Mouse (Mus musculus) lung, embryonic 14.5 days (tissue): Measurements from ENCODE around the gene Ankrd66. TPM values are rescaled to one million over a fixed set of nuclear protein-coding genes. Genes with fewer than 3 reads are reported as not detected.
"Not testable (repeated sequence)": the region's sequence is repeated elsewhere in the genome, so short reads cannot be mapped to it uniquely, and the experiment has no call there.

Source experiments
- ATAC-seq: fragments of 200-750 bp; cut with Nextera tagmentation; 2 replicates; pipeline ENCODE4 v1.8.0; 2017; ENCODE audit warnings: mild to moderate bottlenecking, moderate TSS enrichment, moderate library complexity; ENCODE audit not compliant: insufficient read depth
- DNase-seq: peaks from one replicate; pipeline ENCODE4 v3.0.0-alpha.2; 2015
- H3K27ac ChIP-seq: fragments of 300-500 bp; sonication (generic); 2 replicates; pipeline ENCODE4 v1.5.1; 2014; ENCODE audit warnings: low read depth, mild to moderate bottlenecking, moderate library complexity
- H3K27me3 ChIP-seq: fragments of 300-500 bp; sonication (generic); 2 replicates; pipeline ENCODE4 v1.6.1; 2014; ENCODE audit warnings: low read length, control low read depth; ENCODE audit not compliant: insufficient read depth
- H3K36me3 ChIP-seq: fragments of 300-500 bp; sonication (generic); 2 replicates; pipeline ENCODE4 v1.6.1; 2014; ENCODE audit warnings: control low read depth; ENCODE audit not compliant: insufficient read depth
- H3K4me1 ChIP-seq: fragments of 300-500 bp; sonication (generic); 2 replicates; pipeline ENCODE4 v1.6.1; 2014; ENCODE audit warnings: antibody characterized with exemption, control low read depth; ENCODE audit not compliant: insufficient read depth
- H3K4me2 ChIP-seq: fragments of 300-500 bp; sonication (generic); 2 replicates; pipeline ENCODE4 v1.6.1; 2014; ENCODE audit warnings: mild to moderate bottlenecking
- H3K4me3 ChIP-seq: fragments of 300-500 bp; sonication (generic); 2 replicates; pipeline ENCODE4 v1.5.1; 2014; ENCODE audit warnings: low read depth, low read length
- H3K9ac ChIP-seq: fragments of 300-500 bp; sonication (generic); 2 replicates; pipeline ENCODE4 v1.6.1; 2014
- H3K9me3 ChIP-seq: fragments of 300-500 bp; sonication (generic); 2 replicates; pipeline ENCODE4 v1.6.1; 2016; ENCODE audit warnings: low read depth, low read length, control low read depth
- CTCF ChIP-seq: IDR thresholded peaks from 2 replicates; pipeline ENCODE4 v1.5.1; 2016; ENCODE audit warnings: antibody characterized with exemption, low read depth
- WGBS: fragments of 180-500 bp; shearing (Covaris S2); extraction: QIAGEN DNeasy Blood & Tissue Kit; methylation state at CpG from one replicate; pipeline ENCODE4 v1.1.7; 2014; 5-methylcytosine and 5-hydroxymethylcytosine counted together
- polyA plus RNA-seq: library from polyadenylated mRNA; unstranded; fragments of >200 nt; fragmentation: Nextera tagmentation; extraction: Ambion mirVana; gene quantifications from 2 replicates; pipeline ENCODE4 v1.2.1, GENCODE M21; 2014

Gene Ankrd66
- polyA plus RNA-seq, 1 experiment from 2014 or later, result 0.28 TPM

DNA sequence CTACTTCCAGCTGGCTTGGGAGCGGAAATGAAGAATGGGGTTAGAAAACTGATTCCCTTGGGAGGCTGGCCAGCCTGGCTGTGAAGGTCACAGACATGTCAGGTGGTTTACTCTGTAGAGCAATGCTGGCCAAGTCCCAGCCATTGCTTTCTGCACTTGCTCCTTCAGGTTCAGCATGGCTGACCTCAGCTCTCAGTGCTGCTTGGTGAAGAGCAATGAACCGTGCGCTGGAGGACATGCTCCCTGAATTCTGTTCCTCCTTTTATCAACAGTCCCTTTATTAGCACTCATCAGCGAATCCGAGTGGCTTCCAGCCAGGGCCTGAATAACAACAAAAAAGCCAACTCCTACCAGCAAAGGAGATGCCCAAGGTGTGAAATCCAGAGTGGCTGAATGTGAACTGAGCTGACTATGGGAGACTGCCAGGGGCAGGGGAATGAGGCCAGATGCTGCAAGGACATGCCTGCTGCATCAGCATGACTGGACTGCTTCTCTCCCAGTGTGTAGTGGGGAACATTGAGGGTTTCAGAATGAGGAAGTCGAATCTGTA, 14.2 kb upstream of the Ankrd66 start:
- Histone ChIP-seq H3K27me3 (no peaks in the 10 kb centered on the region), H3K4me1 (no peaks in the 10 kb centered on the region), H3K9ac (no peak overlapping the region), H3K4me2 (no peak overlapping the region), H3K36me3 (no peaks in the 10 kb centered on the region), H3K9me3 (no peaks in the 10 kb centered on the region), H3K4me3 (no peak overlapping the region), H3K27ac (no peak overlapping the region)
- DNase-seq (peak; percentile 42), ATAC-seq (peak; percentile 63)
- 58% methylated on average over 6 of the region's 6 CpGs for WGBS
- TF ChIP-seq CTCF, result no peak

GRCm38 (mm10) chr17:43557104-43557503, 13.7 kb upstream of the Ankrd66 start:
- no peaks in the 10 kb centered on the region for H3K9me3 ChIP-seq
- H3K27me3 ChIP-seq, result no peaks in the 10 kb centered on the region
- no peaks in the 10 kb centered on the region for H3K4me1 ChIP-seq
- H3K4me2 ChIP-seq, result no peak overlapping the region
- H3K36me3 ChIP-seq, result no peaks in the 10 kb centered on the region
- no peak for ATAC-seq
- TF ChIP-seq CTCF, result no peak
- H3K9ac ChIP-seq, result no peak overlapping the region
- no peak overlapping the region for H3K4me3 ChIP-seq
- no peak overlapping the region for H3K27ac ChIP-seq
- 79% methylated on average over 4 of the region's 4 CpGs for WGBS
- DNase-seq, result no peak

DNA sequence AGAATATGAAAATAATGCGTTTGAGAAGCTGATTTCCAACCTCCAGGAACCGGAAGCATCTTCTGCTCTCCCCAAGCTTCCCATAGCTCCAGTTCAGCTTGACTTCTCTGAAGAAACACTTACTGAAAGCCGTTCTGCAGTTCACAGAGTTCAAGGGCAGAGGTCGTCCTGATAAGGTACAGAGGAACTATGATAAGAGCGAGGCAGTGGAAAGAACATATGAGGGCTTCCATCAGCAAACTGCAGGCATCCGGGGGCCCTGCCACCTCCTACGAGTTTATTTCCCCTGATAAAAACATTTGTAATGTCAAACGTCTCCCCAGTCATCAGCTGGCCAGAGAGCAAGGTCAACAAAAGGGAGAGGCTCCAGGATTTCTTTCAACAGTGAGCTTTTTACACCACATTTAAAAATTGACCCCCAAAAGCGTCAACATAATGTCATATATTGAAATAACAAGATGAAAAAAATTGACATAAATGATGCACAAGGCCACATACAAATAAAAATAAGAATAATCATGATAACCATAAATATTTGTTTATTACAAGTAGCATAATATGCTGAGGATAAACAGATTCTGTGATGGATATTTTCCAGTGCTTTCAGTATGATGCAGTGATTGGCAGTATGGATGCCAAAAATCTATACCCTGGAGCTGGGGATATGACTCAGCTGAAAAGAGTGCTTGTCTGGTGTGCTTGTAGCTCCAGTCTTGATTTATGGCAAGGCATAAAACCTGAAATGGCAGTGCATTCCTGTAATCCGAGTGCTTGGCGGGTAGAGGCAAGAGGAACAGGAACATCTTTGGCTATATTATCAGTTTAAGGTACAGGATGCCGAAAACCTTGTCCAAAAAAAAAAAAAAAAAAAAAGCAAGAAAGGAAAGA, 11.3 kb upstream of the Ankrd66 start:
- WGBS, result 31% methylated on average over 12 of the region's 12 CpGs
- no peak overlapping the region for H3K27ac ChIP-seq
- DNase-seq, result no peak
- no peaks in the 10 kb centered on the region for H3K4me1 ChIP-seq
- no peak for ATAC-seq
- no peak overlapping the region for H3K9ac ChIP-seq
- TF ChIP-seq CTCF, result no peak
- no peak overlapping the region for H3K4me2 ChIP-seq
- no peak overlapping the region for H3K4me3 ChIP-seq
- no peaks in the 10 kb centered on the region for H3K27me3 ChIP-seq
- H3K36me3 ChIP-seq, result no peaks in the 10 kb centered on the region
- H3K9me3 ChIP-seq, result no peaks in the 10 kb centered on the region

DNA sequence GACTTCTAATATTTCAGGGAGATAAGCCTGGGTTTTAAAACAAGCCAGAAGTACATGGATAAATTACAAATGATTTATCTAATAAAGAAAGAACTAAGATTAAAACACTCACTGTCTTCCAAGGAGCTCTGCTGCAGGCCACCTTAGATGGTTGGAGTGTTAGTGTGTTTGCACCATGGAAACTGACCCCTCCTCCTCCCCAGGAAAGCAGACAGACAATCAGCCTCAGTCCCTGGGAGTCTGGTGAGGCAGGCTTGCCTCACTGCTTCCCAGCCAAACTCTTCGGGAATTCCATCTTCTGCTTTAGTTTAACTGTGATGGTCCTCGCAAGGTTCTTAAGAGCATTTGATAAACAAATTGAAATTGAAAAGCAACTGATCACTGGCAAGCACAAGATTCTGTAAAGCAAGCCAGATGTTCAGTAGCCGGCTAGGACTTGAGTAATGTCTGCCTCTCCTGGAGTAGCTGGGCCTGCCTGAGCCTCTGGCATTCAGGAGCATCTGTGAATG, 7.7 kb upstream of the Ankrd66 start:
- no peak overlapping the region for H3K9ac ChIP-seq
- 17% methylated on average over 3 of the region's 3 CpGs for WGBS
- H3K36me3 ChIP-seq, result no peaks in the 10 kb centered on the region
- DNase-seq, result peak; percentile 22
- H3K4me3 ChIP-seq, result no peak overlapping the region
- ATAC-seq, result no peak
- H3K4me2 ChIP-seq, result no peak overlapping the region
- TF ChIP-seq CTCF, result no peak
- H3K4me1 ChIP-seq, result no peaks in the 10 kb centered on the region
- H3K27ac ChIP-seq, result no peak overlapping the region
- no peaks in the 10 kb centered on the region for H3K9me3 ChIP-seq
- no peaks in the 10 kb centered on the region for H3K27me3 ChIP-seq

DNA sequence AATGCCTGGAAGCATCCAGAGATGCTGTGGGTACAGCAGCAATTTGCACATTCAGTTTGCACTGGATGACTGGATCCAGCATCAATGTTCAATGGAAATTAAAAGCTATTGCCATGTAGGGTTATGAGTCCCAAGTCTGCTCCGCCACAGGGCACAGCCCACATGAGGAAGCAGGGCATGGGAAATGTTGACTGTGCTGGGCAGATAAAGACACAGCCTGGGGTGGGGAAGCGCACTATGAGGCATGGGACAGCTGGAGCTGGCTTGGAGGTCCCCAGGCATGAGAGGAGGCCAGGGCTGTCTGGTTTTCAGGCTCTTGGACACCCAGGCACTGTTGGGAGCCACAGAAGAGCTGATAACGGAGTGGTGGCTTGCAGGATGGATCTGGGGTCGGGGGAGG, 601 bp upstream of the Ankrd66 start:
- H3K36me3 ChIP-seq, result no peaks in the 10 kb centered on the region
- H3K9me3 ChIP-seq, result no peaks in the 10 kb centered on the region
- H3K4me2 ChIP-seq, result no peak overlapping the region
- ATAC-seq (no peak), DNase-seq (no peak)
- H3K27ac ChIP-seq, result no peak overlapping the region
- no peak for TF ChIP-seq CTCF
- no peaks in the 10 kb centered on the region for H3K27me3 ChIP-seq
- no peaks in the 10 kb centered on the region for H3K4me1 ChIP-seq
- H3K9ac ChIP-seq, result no peak overlapping the region
- no peak overlapping the region for H3K4me3 ChIP-seq
- 75% methylated on average over 4 of the region's 4 CpGs for WGBS

DNA sequence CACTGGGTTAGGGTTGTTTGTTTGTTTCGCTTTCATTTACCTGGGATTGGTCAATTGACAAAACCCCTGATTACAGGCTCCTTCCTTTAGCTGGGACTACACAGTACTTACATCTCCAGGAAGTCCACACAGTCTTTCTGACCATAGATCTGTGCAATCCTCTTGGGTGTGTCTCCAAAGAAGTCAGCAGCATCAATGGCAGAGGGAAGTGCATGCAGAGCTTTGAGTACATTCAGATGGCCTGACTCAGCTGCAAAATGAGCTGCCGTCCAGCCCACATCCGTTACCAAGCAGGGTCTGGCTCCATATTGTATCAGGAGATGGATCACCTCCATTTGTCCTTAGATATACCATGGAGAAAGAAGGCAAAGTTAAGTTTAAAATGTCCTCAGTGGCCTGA, 4.7 kb downstream of the Ankrd66 start:
- Histone ChIP-seq H3K36me3 (no peaks in the 10 kb centered on the region), H3K27me3 (no peaks in the 10 kb centered on the region), H3K9ac (no peak overlapping the region), H3K27ac (no peak overlapping the region), H3K4me3 (no peak overlapping the region), H3K9me3 (no peaks in the 10 kb centered on the region), H3K4me1 (no peaks in the 10 kb centered on the region), H3K4me2 (no peak overlapping the region)
- no peak for ATAC-seq
- 84% methylated on average over 3 of the region's 3 CpGs for WGBS
- no peak for TF ChIP-seq CTCF
- no peak for DNase-seq

DNA sequence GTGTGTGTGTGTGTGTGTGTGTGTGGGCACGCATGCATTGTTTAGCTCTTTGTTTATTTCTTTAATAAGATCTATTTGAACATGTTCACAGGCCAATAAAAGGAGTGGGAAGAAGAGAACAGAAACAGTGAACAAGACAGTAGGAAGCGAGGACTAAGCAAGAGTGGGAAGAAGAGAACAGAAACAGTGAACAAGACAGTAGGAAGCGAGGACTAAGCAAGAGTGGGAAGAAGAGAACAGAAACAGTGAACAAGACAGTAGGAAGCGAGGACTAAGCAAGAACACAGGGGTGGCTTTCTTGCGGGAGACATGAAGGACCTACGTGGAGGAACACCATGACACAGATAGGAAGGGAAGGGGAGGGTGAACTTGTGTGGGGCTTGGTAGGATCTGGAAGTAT, 6.6 kb downstream of the Ankrd66 start:
- H3K4me1 ChIP-seq, H3K9ac ChIP-seq, H3K4me2 ChIP-seq, H3K36me3 ChIP-seq, H3K27me3 ChIP-seq, H3K27ac ChIP-seq, ATAC-seq, DNase-seq, H3K9me3 ChIP-seq, H3K4me3 ChIP-seq: not testable (repeated sequence)
- WGBS, result 88% methylated on average over 6 of the region's 6 CpGs
